Mouse (Mus musculus) ES-CJ7 (cell line): ENCODE data around the gene Ccn6.

Experiments
- DNase-seq: peaks from one replicate; pipeline ENCODE4 v3.0.0; 2011; ENCODE audit warnings: low read depth, low spot score

Ccn6 gene

DNA sequence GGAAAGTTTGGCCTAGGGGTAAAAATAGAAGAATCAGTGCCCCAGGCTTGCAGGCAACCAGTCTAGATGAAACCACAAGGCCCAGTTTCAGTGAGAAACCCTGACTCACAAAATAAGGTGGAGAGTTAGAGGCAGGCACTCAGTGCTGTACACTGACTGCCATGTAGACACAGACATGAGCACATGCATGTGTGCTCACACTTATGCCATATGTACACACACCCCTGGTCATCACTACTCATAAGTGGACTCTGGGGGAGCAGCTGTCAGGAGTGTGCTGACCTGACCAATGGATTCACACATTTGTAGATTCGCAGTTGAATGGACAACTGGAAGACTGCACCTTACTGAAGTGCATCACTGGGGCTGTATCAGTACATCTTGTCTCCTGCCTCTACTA lies 2.2 kb downstream of the Ccn6 start:
- no peak for DNase-seq

GRCm38 (mm10) chr10:39158306-39158705 lies 5.3 kb downstream of the Ccn6 start:
- DNase-seq, result peak; percentile 41

GRCm38 (mm10) chr10:39157321-39157720 lies 6.3 kb downstream of the Ccn6 start:
- no peak for DNase-seq

GRCm38 (mm10) chr10:39156719-39157118 lies 6.9 kb downstream of the Ccn6 start:
- no peak for DNase-seq

GRCm38 (mm10) chr10:39142216-39142615 lies 21.4 kb downstream of the Ccn6 start:
- DNase-seq, result no peak

DNA sequence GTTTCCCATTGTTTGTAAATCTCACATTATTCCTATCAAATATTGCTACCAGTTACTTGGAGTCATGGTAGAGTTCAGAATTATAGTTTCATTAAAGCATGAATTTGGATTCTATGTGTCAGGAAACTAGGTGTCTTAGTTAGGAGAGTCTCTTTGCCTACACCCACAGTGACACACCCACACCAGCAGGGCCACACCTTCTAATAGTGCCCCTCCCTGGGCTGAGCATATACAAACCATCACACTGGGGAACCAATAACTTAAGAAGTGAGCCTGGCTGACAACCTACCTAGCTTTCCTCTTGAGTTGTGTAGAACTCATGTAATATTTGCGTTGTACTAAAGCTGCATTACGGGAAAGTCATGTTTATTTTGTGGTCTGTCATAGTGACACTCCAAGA lies 22.2 kb downstream of the Ccn6 start:
- DNase-seq, result no peak

GRCm38 (mm10) chr10:39140843-39141242 lies 22.8 kb downstream of the Ccn6 start:
- DNase-seq, result peak; percentile 56

DNA sequence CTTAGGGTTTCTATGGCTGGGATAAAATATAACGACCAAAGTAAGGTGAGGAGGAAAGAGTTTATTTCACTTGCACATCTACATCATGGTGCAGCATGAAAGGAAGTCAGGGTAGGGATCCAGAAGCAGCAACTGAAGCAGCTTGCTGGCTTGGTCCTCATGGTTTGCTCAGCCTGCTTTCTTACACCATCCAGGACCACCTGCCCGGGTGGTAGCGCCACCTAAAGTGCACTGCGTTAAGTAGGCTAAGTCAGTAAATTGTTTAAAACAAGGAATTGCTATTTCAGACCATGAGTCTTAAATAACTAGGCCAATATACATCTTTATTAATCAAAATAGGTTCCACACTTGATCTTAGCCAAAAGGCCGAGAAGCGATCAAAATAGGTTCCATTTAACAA lies 24.8 kb downstream of the Ccn6 start:
- DNase-seq, result no peak

- no peak for DNase-seq
Measured at GRCm38 (mm10) chr10:39137766-39138165, 25.8 kb downstream of the Ccn6 start.

GRCm38 (mm10) chr10:39133462-39134310 lies 29.9 kb downstream of the Ccn6 start, which contains the start of the genes Fam229b and Tube1:
Fam229b (minus strand) TSS chr10:39133914.
Tube1 (plus strand) TSS chr10:39133976.
- DNase-seq, result peak; percentile 98

GRCm38 (mm10) chr10:39121412-39121811 lies 42.2 kb downstream of the Ccn6 start:
- DNase-seq, result peak; percentile 28

DNA sequence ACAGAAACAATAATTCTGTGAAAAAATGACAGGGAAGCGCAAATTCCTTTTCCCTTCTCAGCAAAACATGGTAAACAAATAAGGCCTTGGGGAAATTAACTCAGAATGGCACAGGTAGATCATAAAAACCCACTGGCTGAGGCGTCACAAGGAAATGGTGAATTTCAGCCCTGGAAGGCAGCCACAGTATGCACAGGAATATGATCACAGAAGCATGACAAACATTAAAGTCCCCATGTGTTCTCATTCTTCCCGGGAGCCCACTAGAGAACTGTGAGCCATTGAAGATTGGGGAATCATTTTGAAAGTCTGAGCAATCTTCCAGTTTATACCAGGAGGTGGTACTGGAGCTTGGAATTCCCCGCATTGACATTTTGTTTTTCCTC lies 54.1 kb downstream of the Ccn6 start:
- no peak for DNase-seq

DNA sequence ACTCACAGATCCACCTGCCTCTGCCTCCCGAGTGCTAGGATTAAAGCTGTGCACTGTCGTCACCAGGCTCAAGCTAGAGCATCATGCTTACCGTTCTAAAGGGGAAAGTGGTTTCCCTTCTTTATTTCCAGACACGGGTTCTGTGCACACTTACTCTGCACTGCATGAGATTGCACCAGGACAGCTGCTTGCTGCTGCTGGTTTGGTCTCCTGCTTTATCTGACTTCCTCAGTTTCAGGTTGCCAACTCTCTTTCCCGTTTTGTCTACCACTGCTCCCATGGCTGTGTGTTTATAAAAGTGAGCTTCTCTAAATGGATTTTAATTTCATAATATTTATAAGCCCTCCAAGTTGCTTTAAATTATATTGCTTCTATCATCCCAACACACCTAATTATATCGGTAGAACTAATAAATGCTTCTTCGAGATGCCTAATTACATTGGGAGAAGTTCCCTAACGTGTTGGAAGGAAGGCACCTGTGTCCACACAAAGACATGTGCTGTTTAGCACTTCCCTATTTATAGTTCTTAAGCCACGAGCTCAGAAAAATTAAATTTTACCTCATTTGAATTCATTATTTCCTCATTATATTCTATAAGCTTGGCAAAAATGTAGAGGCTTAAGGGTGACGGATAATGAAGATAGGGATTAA lies 54.6 kb downstream of the Ccn6 start:
- no peak for DNase-seq

- DNase-seq, result peak; percentile 91
Measured at GRCm38 (mm10) chr10:39106935-39107334, 56.7 kb downstream of the Ccn6 start.

- no peak for DNase-seq
Measured at GRCm38 (mm10) chr10:39106413-39106812, 57.2 kb downstream of the Ccn6 start.

DNA sequence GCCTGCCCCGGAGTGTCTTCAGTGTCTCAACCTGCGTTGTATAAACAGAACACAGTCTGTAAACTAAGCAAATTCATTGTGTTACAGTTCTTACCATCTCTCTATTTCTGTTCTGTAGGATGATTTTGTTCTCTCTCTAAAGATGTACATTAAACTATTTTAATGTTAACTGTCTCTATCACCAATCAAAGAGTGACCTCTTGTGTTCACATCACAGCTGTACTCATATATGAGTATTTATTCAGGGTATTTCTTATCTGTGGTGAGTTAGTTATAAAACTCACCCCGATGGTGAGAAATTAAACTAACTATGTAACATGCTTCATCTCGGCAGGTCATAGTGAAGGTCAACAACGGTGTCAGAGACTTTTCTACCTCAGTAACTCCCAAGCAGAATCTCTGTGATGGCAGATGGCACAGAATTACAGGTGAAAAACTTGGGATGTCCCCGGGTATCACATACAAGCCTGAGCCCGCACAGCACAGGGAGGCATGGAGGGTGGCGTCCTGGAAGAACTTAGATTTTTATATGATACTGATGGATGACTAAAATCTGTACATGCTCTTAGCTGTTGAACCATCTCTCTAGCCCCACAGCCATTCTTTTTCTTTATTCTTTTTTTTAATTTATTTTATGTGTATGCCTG lies 58.7 kb downstream of the Ccn6 start:
- DNase-seq, result no peak
